Mouse (Mus musculus) olfactory bulb, adult 2 months (tissue): ENCODE results near the gene Olfr573-ps1.

ENCODE experiments used
- CTCF ChIP-seq: fragments of 200-500 bp; IDR thresholded peaks from 2 replicates; pipeline ENCODE4 v1.5.1; 2012; ENCODE audit warnings: low read depth, mild to moderate bottlenecking, low read length, moderate library complexity; ENCODE audit not compliant: insufficient read depth
- POLR2A ChIP-seq: fragments of 200-500 bp; IDR thresholded peaks from 2 replicates; pipeline ENCODE4 v1.6.1; 2012; ENCODE audit warnings: mild to moderate bottlenecking, low read depth, low read length, moderate library complexity; ENCODE audit not compliant: insufficient read depth

- TF ChIP-seq POLR2A: no peak
- no peak for TF ChIP-seq CTCF
These were observed 18.3 kb downstream of the Olfr573-ps1 start, which contains the start of gene Olfr572 for GRCm38 (mm10) chr7:102924109-102924508.
